Mouse (Mus musculus) thymus, postnatal 0 days (tissue): ENCODE data around the gene Rag1. TPM values are rescaled to one million over a fixed set of nuclear protein-coding genes. Genes with fewer than 3 reads are reported as not detected.
A peak's percentile ranks its signal among the peaks of the same experiment; 100 is the strongest.

Source experiments
- DNase-seq: peaks from one replicate; pipeline ENCODE4 v3.0.0-alpha.2; 2015; ENCODE audit warnings: low spot score
- polyA plus RNA-seq: library from polyadenylated mRNA; unstranded; fragments of >200 nt; fragmentation: Nextera tagmentation; extraction: Ambion mirVana; gene quantifications from 2 replicates; pipeline ENCODE4 v1.2.1, GENCODE M21; 2015

The Rag1 gene
- polyA plus RNA-seq, 1 experiment from 2014 or later = 319 TPM

GRCm38 (mm10) chr2:101638979-101639839 lies 10.1 kb downstream of the Rag1 start:
- DNase-seq = no peak

GRCm38 (mm10) chr2:101628297-101629236 lies 20.7 kb downstream of the Rag1 start:
- DNase-seq = no peak

GRCm38 (mm10) chr2:101627227-101627626 lies 22.1 kb downstream of the Rag1 start:
- no peak for DNase-seq

GRCm38 (mm10) chr2:101624526-101624925 lies 24.8 kb downstream of the Rag1 start, which contains the start of gene Rag2:
Gene Rag2, plus strand, starts transcription at chr2:101624718.
- DNase-seq = peak; percentile 88

GRCm38 (mm10) chr2:101624011-101624410 lies 25.3 kb downstream of the Rag1 start:
- peak; percentile 47 for DNase-seq

GRCm38 (mm10) chr2:101623042-101623441 lies 26.3 kb downstream of the Rag1 start:
- DNase-seq = no peak

GRCm38 (mm10) chr2:101621611-101622010 lies 27.7 kb downstream of the Rag1 start:
- DNase-seq = peak; percentile 53

- DNase-seq = no peak
Measured at GRCm38 (mm10) chr2:101620899-101621298, 28.4 kb downstream of the Rag1 start.

- no peak for DNase-seq
Measured at GRCm38 (mm10) chr2:101618373-101618772, 30.9 kb downstream of the Rag1 start.

- peak; percentile 60 for DNase-seq
Measured at GRCm38 (mm10) chr2:101615464-101616305, 33.6 kb downstream of the Rag1 start.

- no peak for DNase-seq
Measured at GRCm38 (mm10) chr2:101610861-101611260, 38.4 kb downstream of the Rag1 start.

GRCm38 (mm10) chr2:101608232-101608894 lies 40.9 kb downstream of the Rag1 start:
- peak; percentile 90 for DNase-seq

GRCm38 (mm10) chr2:101603099-101603498 lies 46.2 kb downstream of the Rag1 start:
- no peak for DNase-seq

- no peak for DNase-seq
Measured at GRCm38 (mm10) chr2:101600703-101601102, 48.6 kb downstream of the Rag1 start.

- no peak for DNase-seq
Measured at GRCm38 (mm10) chr2:101598190-101599181, 50.8 kb downstream of the Rag1 start.

- DNase-seq = peak; percentile 51
Measured at GRCm38 (mm10) chr2:101597186-101597585, 52.1 kb downstream of the Rag1 start.

GRCm38 (mm10) chr2:101594681-101595080 lies 54.6 kb downstream of the Rag1 start:
- DNase-seq = no peak

- DNase-seq = no peak
Measured at GRCm38 (mm10) chr2:101592886-101593285, 56.4 kb downstream of the Rag1 start.
